Mouse (Mus musculus) spleen, adult 18-20 months (tissue): ENCODE results near the gene Rnf149.
"Not testable (repeated sequence)": the region's sequence is repeated elsewhere in the genome, so short reads cannot be mapped to it uniquely, and the experiment has no call there.

Experiments used
- DNase-seq, 2 experiments: peaks; one replicate each; pipeline ENCODE4 v3.0.0; 2022; ENCODE audit warnings: mixed read lengths in 2 of 2

The Rnf149 gene

DNA sequence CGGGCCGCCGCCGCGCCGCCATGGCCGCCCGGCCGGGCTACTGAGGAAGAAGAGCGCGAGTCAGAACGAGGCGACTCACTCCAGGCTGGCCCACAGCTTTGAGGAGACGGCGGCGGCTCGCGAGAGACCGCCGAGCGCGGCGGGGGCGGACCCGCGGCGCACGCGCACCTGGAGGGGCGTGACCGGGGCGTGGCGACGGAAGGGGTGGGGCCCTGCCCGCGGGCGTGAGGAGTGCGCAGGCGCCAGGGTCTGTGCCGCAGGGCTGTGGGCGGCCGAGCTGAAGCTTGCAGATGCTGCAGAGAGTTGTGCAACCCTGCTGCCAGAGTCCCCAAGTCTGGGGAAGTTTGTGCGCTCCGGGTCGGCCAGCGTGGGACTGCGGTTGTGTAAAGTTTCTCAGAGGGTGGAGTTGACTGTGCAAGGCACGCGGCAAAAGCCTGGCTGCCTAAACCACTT, at the start of gene Rnf149:
Rnf149 (minus strand) TSS at position 153 of the 453 bp plus-strand sequence.
- peak; percentile 95 to 99 for DNase-seq

DNA sequence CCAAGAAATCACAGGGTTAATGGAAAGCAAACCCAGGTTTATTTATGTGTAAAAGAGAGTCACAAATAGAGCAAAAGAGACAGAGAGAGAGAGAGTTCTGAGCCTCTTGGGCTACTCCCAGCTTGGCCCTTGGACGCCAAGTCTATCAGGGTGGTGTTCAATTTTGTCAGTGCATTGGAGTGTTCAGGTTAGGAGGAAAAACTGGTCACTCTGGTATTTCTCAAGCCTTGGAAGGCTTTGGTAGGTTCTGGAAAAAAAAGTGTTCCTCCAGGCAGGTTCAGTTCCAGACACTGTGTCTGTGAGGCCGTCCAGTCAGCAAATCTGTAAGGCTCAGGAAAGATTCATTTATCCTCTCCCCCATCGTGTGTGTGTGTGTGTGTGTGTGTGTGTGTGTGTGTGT, 48.3 kb upstream of the Rnf149 start:
- DNase-seq: no peak

GRCm38 (mm10) chr1:39623729-39624128, 46.5 kb upstream of the Rnf149 start:
- DNase-seq: no peak

DNA sequence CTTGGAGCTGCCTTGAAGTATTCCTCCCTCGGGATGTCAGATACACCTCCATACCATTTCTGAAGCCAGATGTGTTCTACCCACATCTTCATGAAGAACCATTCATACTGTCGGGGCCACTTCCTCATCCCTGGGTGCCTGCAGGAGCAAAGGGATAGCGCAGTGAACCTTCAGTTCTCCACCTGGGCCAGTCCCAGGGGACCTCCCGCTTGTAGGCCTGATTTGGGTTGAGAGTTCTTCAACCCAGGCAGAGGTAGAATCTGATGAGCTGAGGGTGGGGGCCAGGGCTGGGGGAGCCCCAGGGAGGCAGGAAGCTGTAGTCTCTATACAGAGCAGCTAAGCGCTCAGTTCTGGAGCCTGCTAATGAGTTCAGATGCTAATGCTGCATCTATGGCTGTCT, 45.9 kb upstream of the Rnf149 start:
- no peak for DNase-seq

DNA sequence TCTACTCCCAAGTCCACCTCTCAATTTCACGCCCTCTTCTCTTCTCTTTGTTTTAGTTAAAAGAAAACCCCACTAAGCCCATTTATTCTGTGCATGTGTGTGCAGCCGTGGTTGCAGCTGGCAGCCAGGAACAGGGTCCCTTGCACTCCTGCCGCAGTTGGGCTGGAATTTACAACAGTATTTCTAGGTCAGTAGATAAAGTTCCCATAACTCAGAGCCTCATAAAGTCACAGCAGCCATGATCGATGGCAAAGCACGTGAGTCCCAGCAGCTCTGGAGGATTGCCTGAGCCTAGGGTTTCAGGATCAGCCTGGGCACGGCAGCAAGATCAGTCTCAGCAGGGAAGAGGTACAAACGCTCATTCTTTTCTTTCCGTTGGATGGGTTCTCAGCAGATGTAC, 41.3 kb upstream of the Rnf149 start:
- no peak for DNase-seq

DNA sequence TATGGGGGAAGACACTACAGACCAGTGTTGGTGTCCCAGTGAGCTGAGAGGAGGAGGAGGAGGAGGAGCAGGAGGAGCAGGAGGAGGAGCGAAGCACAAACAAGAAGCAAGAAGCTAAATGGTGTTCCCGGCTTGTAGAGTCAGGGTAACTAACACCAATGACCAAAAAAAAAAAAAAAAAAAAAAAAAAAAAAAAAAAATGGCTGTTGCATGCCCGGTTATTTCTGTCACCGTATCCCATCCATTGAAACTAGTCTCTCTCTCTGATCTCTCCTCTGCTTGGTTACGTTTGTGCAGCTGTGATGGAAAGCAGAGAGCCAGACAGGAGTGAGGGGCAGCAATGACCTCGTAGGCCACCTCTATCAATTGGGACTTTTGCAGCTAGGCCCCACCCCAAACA, 38.3 kb upstream of the Rnf149 start:
- no peak for DNase-seq

DNA sequence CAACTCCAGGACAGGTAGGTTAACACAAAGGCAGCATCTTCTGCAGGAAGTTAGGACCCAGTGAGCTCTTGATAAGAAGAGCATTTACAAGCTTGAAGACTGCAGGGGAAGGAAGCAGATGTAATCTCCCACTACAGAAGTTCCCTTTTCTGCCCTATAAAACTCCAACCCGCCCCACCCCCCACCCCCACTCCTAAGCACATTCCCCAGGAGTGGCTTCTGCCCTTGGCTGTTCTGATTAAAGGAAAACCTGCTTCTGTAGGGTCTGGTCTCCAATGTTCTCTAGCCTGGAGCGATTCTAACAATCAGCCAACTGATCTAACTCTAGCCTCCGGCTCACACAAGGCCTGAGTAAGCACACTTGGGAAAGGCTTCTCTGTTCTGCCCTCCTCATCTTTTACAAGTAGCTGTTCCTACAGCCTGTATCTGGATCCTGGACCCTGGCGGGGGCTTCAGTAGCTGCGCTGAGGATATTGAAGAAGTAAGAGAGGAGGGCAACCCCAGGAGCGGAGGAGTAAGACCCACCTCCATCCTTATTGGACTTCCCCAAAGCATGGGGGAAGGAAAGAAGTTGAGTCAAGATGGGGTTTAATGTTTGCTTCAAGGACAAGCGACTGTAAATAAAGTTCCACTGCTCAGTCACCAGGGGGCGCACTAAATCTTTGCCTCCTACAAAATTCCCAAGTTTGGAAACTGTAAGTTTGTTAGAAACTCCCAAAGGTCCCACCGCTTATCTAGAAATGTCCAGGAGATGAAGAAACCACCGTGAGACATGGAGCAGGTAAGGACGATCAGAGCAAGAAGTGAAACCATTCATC, 37.5 kb upstream of the Rnf149 start:
- DNase-seq: peak in 1 of 2 experiments; percentile 21

DNA sequence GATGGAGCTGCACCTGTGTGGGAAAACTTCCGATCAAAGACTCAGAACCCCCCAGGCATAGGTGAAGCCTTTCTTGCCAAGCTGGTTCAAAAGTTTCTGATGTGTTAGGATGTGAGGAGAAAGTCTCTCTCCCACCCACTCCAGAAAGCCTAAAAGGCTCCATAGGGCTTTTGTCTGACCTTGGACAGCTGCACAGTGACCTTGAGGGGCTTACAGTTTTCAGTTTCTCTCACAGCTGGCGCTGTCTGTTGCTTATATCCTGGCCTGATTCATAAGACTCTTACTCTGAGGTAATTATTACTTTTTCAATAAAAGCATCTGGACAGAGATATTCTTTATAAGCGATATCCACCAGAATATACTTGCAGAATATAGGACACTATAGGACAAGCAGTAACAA, 35.9 kb upstream of the Rnf149 start:
- DNase-seq: no peak

DNA sequence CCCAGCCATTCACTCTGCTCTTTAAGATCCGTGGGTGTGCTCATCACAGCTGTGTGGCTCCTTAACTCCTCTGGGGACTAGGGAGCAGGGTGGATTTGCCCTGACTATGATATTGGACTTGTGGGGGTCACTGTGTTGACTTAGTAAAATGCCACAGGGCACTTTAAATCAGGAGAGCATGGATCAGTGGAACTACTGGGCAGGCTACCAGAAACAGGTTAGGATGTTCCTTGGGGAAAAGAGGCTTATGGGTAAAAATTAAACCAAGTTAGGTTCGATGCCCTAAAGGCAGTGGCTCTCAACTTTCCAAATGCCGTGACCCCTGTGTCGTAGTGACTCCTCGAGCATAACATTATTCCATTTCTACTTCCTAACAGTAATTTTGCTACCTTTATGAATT, 35.3 kb upstream of the Rnf149 start:
- no peak for DNase-seq

GRCm38 (mm10) chr1:39608534-39608933, 31.3 kb upstream of the Rnf149 start:
- DNase-seq: no peak

- DNase-seq: no peak
Measured at GRCm38 (mm10) chr1:39602477-39602876, 25.3 kb upstream of the Rnf149 start.

GRCm38 (mm10) chr1:39598726-39599125, 21.5 kb upstream of the Rnf149 start:
- no peak for DNase-seq

DNA sequence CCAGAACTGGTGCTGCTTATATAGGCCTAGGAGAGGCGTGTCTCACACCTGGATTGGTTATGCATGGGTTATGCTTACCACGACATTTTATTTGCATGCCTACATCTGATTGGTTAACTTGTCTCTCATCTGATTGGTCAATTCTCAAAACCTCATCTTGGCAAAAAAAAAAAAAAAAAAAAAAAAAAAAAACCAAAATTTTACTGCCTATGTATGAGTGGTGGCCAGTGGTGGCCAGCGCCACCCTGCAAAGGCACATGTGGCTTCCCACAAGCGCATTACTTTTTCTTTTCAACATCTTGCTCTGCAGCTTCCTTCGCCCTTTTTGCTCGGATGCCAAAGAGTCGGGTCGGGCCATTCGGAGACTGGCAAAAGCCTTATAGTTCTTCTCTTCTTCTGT, 19.9 kb upstream of the Rnf149 start:
- DNase-seq: not testable (repeated sequence)

GRCm38 (mm10) chr1:39593836-39594235, 16.6 kb upstream of the Rnf149 start:
- DNase-seq: no peak

GRCm38 (mm10) chr1:39592090-39592489, 14.9 kb upstream of the Rnf149 start:
- DNase-seq: no peak

GRCm38 (mm10) chr1:39591557-39591956, 14.4 kb upstream of the Rnf149 start:
- DNase-seq: not testable (repeated sequence)

- DNase-seq: no peak
Measured at GRCm38 (mm10) chr1:39590193-39590592, 13.0 kb upstream of the Rnf149 start.

GRCm38 (mm10) chr1:39585416-39585815, 8.2 kb upstream of the Rnf149 start:
- DNase-seq: no peak

DNA sequence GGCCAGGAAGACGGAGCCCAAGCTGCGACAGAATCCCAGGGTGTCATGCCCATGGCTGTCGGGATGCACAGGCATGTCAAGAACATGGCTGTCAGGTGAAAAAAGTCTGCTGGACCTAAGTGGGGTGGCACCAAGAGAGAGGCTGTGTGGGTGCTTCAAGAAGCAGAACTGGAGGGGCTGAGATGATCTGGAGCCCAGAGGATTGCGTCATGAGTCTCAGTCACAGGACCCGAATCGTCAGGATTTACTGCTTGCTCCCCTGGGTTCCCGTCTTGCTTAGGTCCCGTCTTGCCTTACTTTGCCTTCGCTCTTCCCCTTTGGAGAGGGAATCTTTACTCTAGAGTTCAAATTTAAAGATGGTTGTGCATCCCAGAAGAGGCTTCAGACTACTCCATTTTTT, 6.0 kb upstream of the Rnf149 start:
- DNase-seq: no peak

DNA sequence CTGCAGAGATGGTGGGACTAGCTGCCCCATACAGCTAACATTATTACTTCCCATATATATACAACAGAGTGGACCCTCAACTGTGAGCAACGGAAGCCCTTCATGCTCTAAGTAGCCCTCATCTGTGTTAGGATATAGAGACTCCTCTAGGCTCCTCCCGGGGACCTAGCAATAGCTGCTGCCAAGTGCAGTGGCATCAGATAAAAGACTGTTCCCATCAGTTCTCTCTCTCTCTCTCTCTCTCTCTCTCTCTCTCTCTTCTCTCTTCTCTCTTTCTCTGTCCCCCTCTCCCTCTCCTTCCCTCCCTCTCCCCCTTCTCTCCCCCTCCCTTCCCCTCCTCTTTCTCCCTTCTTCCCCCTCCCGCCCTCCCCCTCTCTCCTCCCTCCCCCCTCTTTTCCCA, 4.0 kb upstream of the Rnf149 start:
- DNase-seq: no peak

- no peak for DNase-seq
Measured at GRCm38 (mm10) chr1:39579139-39579538, 1.9 kb upstream of the Rnf149 start.

GRCm38 (mm10) chr1:39578446-39578845, 1.2 kb upstream of the Rnf149 start:
- no peak for DNase-seq

DNA sequence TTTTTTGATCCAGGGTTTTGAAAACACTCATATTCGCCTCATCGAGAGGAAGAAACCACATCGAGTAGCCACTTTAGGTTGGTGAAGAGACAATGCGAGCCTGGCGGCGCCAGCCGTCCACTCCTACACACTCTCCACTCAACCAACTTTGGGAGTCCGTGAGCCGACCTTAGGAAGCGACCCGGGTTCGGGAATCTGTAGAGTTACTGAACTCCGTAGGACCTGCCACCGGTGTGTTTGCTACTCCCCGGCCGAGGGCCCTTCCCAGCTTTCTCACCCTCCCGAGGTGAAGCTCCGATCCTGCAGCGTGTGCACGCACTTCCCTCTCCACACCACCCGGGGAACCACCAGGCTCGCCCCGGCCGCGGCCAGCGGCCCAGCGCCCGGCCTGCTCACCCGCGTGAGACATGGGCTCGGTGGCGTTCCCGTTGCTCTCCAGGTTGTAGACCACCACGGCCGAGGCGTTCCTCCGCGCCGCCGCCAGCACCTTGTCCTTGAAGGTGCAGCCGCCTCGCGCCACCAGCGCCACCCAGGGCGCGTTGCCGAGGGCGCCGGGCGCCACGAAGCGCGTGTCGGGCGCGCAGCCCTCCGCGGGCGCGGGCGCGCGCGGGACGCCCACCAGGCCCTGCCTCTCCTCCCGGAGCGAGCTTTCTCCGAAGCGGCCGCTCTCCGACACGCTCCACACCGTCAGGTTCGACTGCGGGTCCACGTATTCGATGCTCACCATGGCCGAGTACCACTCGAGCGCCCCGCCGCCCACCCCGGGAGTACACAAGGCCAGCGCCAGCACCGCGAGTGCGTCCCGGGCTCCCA, 568 bp downstream of the Rnf149 start:
- peak in 1 of 2 experiments; percentile 67 for DNase-seq

- no peak for DNase-seq
Measured at GRCm38 (mm10) chr1:39575778-39576375, 1.3 kb downstream of the Rnf149 start.
